Mouse (Mus musculus) forebrain, embryonic 14.5 days (tissue): ENCODE results near the gene Zfp646. TPM values are rescaled to one million over a fixed set of nuclear protein-coding genes. Genes with fewer than 3 reads are reported as not detected.

Experiments used
- ATAC-seq: fragments of 200-750 bp; cut with Nextera tagmentation; 2 replicates; pipeline ENCODE4 v1.8.0; 2017; ENCODE audit warnings: mild to moderate bottlenecking, moderate library complexity
- DNase-seq: peaks from one replicate; pipeline ENCODE4 v3.0.0-alpha.2; 2015; ENCODE audit warnings: low spot score
- H3K27ac ChIP-seq: fragments of 300-500 bp; sonication (generic); 2 replicates; pipeline ENCODE4 v1.5.1; 2014; ENCODE audit warnings: low read depth, mild to moderate bottlenecking, control low read depth, low read length, moderate library complexity
- H3K27me3 ChIP-seq: fragments of 300-500 bp; sonication (generic); replicated peaks from 2 replicates; pipeline ENCODE4 v1.6.1; 2014; ENCODE audit warnings: low read length, control low read depth, mixed read lengths; ENCODE audit not compliant: control insufficient read depth, insufficient read depth
- H3K36me3 ChIP-seq: fragments of 300-500 bp; sonication (generic); 2 replicates; pipeline ENCODE4 v1.6.1; 2014; ENCODE audit warnings: low read length, control low read depth; ENCODE audit not compliant: control insufficient read depth, insufficient read depth
- H3K4me1 ChIP-seq: fragments of 300-500 bp; sonication (generic); 2 replicates; pipeline ENCODE4 v1.6.1; 2014; ENCODE audit warnings: antibody characterized with exemption, low read length, control low read depth; ENCODE audit not compliant: control insufficient read depth, insufficient read depth
- H3K4me2 ChIP-seq: fragments of 300-500 bp; sonication (generic); 2 replicates; pipeline ENCODE4 v1.6.1; 2014; ENCODE audit warnings: mild to moderate bottlenecking, control low read depth, low read length
- H3K4me3 ChIP-seq: fragments of 300-500 bp; sonication (generic); 2 replicates; pipeline ENCODE4 v1.5.1; 2014; ENCODE audit warnings: low read depth, low read length, control low read depth
- H3K9ac ChIP-seq: fragments of 300-500 bp; sonication (generic); 2 replicates; pipeline ENCODE4 v1.6.1; 2014; ENCODE audit warnings: mild to moderate bottlenecking, low read length, control low read depth, moderate library complexity
- H3K9me3 ChIP-seq: fragments of 300-500 bp; sonication (generic); replicated peaks from 2 replicates; pipeline ENCODE4 v1.6.1; 2016; ENCODE audit warnings: low read length, control low read depth, mixed read lengths; ENCODE audit not compliant: control insufficient read depth
- WGBS: fragments of 180-500 bp; shearing (Covaris S2); extraction: QIAGEN DNeasy Blood & Tissue Kit; methylation state at CpG from one replicate; pipeline ENCODE4 v1.1.7; 2014; 5-methylcytosine and 5-hydroxymethylcytosine counted together
- polyA plus RNA-seq: library from polyadenylated mRNA; unstranded; fragments of >200 nt; fragmentation: Nextera tagmentation; extraction: Ambion mirVana; gene quantifications from 2 replicates; pipeline ENCODE4 v1.2.1, GENCODE M21; 2014

The Zfp646 gene
- polyA plus RNA-seq, 1 experiment from 2014 or later: 12.0 TPM

- H3K27me3 ChIP-seq: no peaks in the 10 kb centered on the region
- peak overlapping the region; percentile 94 for H3K4me2 ChIP-seq
- peak; percentile 93 for ATAC-seq
- H3K27ac ChIP-seq: peak overlapping the region; percentile 100
- WGBS: under 1% methylated on average over 42 of the region's 43 CpGs
- DNase-seq: peak; percentile 98
- peaks cover 46% of the 10 kb centered on the region for H3K36me3 ChIP-seq
- H3K4me1 ChIP-seq: peaks cover 18% of the 10 kb centered on the region
- peak overlapping the region; percentile 98 for H3K9ac ChIP-seq
- no peaks in the 10 kb centered on the region for H3K9me3 ChIP-seq
- peak overlapping the region; percentile 98 for H3K4me3 ChIP-seq
Measured at GRCm38 (mm10) chr7:127875627-127876001, 407 bp upstream of the Zfp646 start.

GRCm38 (mm10) chr7:127876467-127877348 is 687 bp downstream of the Zfp646 start, which contains the start of gene Zfp668:
Zfp668 (minus strand) TSS chr7:127876828.
- Histone ChIP-seq H3K36me3 (peaks cover 50% of the 10 kb centered on the region), H3K27ac (peak within 1 kb of the TSS; percentile 100), H3K4me3 (peak within 1 kb of the TSS; percentile 98), H3K4me2 (peak within 1 kb of the TSS; percentile 94), H3K9me3 (no peaks in the 10 kb centered on the region), H3K9ac (peak within 1 kb of the TSS; percentile 98), H3K27me3 (no peaks in the 10 kb centered on the region), H3K4me1 (peaks cover 18% of the 10 kb centered on the region)
- WGBS: under 1% methylated on average over 60 of the region's 60 CpGs
- ATAC-seq (peak; percentile 69), DNase-seq (peak; percentile 97)

- Histone ChIP-seq H3K27ac (no peak overlapping the region), H3K4me2 (no peak overlapping the region), H3K4me3 (no peak overlapping the region), H3K9me3 (no peaks in the 10 kb centered on the region), H3K27me3 (no peaks in the 10 kb centered on the region), H3K36me3 (peaks cover 65% of the 10 kb centered on the region), H3K9ac (no peak overlapping the region), H3K4me1 (peaks cover 13% of the 10 kb centered on the region)
- ATAC-seq: no peak
- no peak for DNase-seq
- WGBS: 97% methylated on average over 9 of the region's 9 CpGs
Measured at GRCm38 (mm10) chr7:127879301-127879700, 3.3 kb downstream of the Zfp646 start.

- H3K36me3 ChIP-seq: peaks cover 76% of the 10 kb centered on the region
- peaks cover 9% of the 10 kb centered on the region for H3K4me1 ChIP-seq
- H3K4me3 ChIP-seq: no peak overlapping the region
- no peak overlapping the region for H3K27ac ChIP-seq
- ATAC-seq: no peak
- no peaks in the 10 kb centered on the region for H3K27me3 ChIP-seq
- 89% methylated on average over 12 of the region's 12 CpGs for WGBS
- no peak overlapping the region for H3K9ac ChIP-seq
- no peak for DNase-seq
- H3K9me3 ChIP-seq: no peaks in the 10 kb centered on the region
- no peak overlapping the region for H3K4me2 ChIP-seq
Measured at GRCm38 (mm10) chr7:127880431-127880830, 4.4 kb downstream of the Zfp646 start.

- no peak overlapping the region for H3K4me2 ChIP-seq
- no peak overlapping the region for H3K27ac ChIP-seq
- H3K4me1 ChIP-seq: peaks cover 2% of the 10 kb centered on the region; the same call in 1 of the 2 replicates
- H3K4me3 ChIP-seq: no peak overlapping the region
- H3K9ac ChIP-seq: no peak overlapping the region
- 78% methylated on average over 6 of the region's 6 CpGs for WGBS
- no peaks in the 10 kb centered on the region for H3K9me3 ChIP-seq
- ATAC-seq (no peak), DNase-seq (no peak)
- H3K36me3 ChIP-seq: peaks cover 98% of the 10 kb centered on the region
- H3K27me3 ChIP-seq: no peaks in the 10 kb centered on the region
Measured at GRCm38 (mm10) chr7:127885951-127886350, 9.9 kb downstream of the Zfp646 start.

- Histone ChIP-seq H3K4me3 (no peak overlapping the region), H3K27me3 (no peaks in the 10 kb centered on the region), H3K4me1 (peaks cover 2% of the 10 kb centered on the region; the same call in 1 of the 2 replicates), H3K9ac (no peak overlapping the region), H3K9me3 (no peaks in the 10 kb centered on the region), H3K36me3 (peaks cover 95% of the 10 kb centered on the region), H3K27ac (no peak overlapping the region), H3K4me2 (no peak overlapping the region)
- ATAC-seq (no peak), DNase-seq (no peak)
- 93% methylated on average over 6 of the region's 6 CpGs for whole genome bisulfite sequencing
Measured at GRCm38 (mm10) chr7:127886551-127886950, 10.5 kb downstream of the Zfp646 start.

- H3K9me3 ChIP-seq: no peaks in the 10 kb centered on the region
- no peak overlapping the region for H3K4me2 ChIP-seq
- ATAC-seq (no peak), DNase-seq (no peak)
- H3K27ac ChIP-seq: no peak overlapping the region
- H3K27me3 ChIP-seq: no peaks in the 10 kb centered on the region
- H3K4me3 ChIP-seq: no peak overlapping the region
- WGBS: 80% methylated on average over 8 of the region's 8 CpGs
- H3K9ac ChIP-seq: no peak overlapping the region
- H3K4me1 ChIP-seq: peaks cover 2% of the 10 kb centered on the region; the same call in 1 of the 2 replicates
- H3K36me3 ChIP-seq: peaks cover 88% of the 10 kb centered on the region
Measured at GRCm38 (mm10) chr7:127887191-127887590, 11.2 kb downstream of the Zfp646 start.

GRCm38 (mm10) chr7:127887781-127888180 is 11.8 kb downstream of the Zfp646 start:
- WGBS: 91% methylated on average over 3 of the region's 3 CpGs

GRCm38 (mm10) chr7:127888821-127889220 is 12.8 kb downstream of the Zfp646 start:
- Histone ChIP-seq H3K4me2 (no peak overlapping the region), H3K4me3 (no peak overlapping the region), H3K36me3 (peaks cover 78% of the 10 kb centered on the region), H3K27ac (no peak overlapping the region), H3K4me1 (peaks cover 2% of the 10 kb centered on the region; the same call in 1 of the 2 replicates), H3K9me3 (no peaks in the 10 kb centered on the region), H3K27me3 (no peaks in the 10 kb centered on the region), H3K9ac (no peak overlapping the region)
- no peak for DNase-seq
- ATAC-seq: no peak
- 73% methylated on average over 3 of the region's 3 CpGs for WGBS

More at GRCm38 (mm10) chr7:127887781-127888180, 11.8 kb downstream of the Zfp646 start:
- no peak overlapping the region for H3K9ac ChIP-seq
- H3K4me2 ChIP-seq: no peak overlapping the region
- H3K4me1 ChIP-seq: peaks cover 2% of the 10 kb centered on the region; the same call in 1 of the 2 replicates
- H3K4me3 ChIP-seq: no peak overlapping the region
- ATAC-seq: no peak
- DNase-seq: no peak
- no peaks in the 10 kb centered on the region for H3K27me3 ChIP-seq
- no peak overlapping the region for H3K27ac ChIP-seq
- H3K9me3 ChIP-seq: no peaks in the 10 kb centered on the region
- H3K36me3 ChIP-seq: peaks cover 87% of the 10 kb centered on the region
